Mouse (Mus musculus): ENCODE results near the gene Grm2. TPM values are rescaled to one million over a fixed set of nuclear protein-coding genes. Genes with fewer than 3 reads are reported as not detected.
"Not testable (repeated sequence)": the region's sequence is repeated elsewhere in the genome, so short reads cannot be mapped to it uniquely, and the experiment has no call there.

Gene Grm2
- polyA plus RNA-seq, 1 experiment, result not detected

- TF ChIP-seq POLR2A (IDR thresholded peaks at IDR 0.05; ENCODE audit: borderline replicate concordance, control insufficient read depth, low read depth, low read length), result no peak
- peak; percentile 82 for TF ChIP-seq CTCF (IDR thresholded peaks at IDR 0.05; ENCODE audit: control insufficient read depth, insufficient read depth, low read length)
- no peak overlapping the region for H3K27ac ChIP-seq (ENCODE audit: control insufficient read depth, insufficient read depth, low read depth, low read length, poor library complexity)
- WGBS, result 25% methylated on average over 7 of the region's 7 CpGs
- no peaks in the 10 kb centered on the region; the same call in 1 of the 2 replicates for H3K4me1 ChIP-seq (ENCODE audit: control insufficient read depth, insufficient read depth, low read length)
- H3K4me3 ChIP-seq (replicated peaks; ENCODE audit: control insufficient read depth, low read depth, low read length), result no peak overlapping the region
Observed at GRCm38 (mm10) chr9:106643128-106643527, 12.8 kb downstream of the Grm2 start.

GRCm38 (mm10) chr9:106641346-106641745 lies 14.5 kb downstream of the Grm2 start:
- Histone ChIP-seq H3K4me3 (replicated peaks; ENCODE audit: control insufficient read depth, low read depth, low read length) (no peak overlapping the region), H3K27ac (ENCODE audit: control insufficient read depth, insufficient read depth, low read depth, low read length, poor library complexity) (no peak overlapping the region), H3K4me1 (ENCODE audit: control insufficient read depth, insufficient read depth, low read length) (no peaks in the 10 kb centered on the region; the same call in 1 of the 2 replicates)
- WGBS, result 43% methylated on average over 5 of the region's 5 CpGs
- TF ChIP-seq POLR2A (IDR thresholded peaks at IDR 0.05; ENCODE audit: borderline replicate concordance, control insufficient read depth, low read depth, low read length) (no peak), CTCF (IDR thresholded peaks at IDR 0.05; ENCODE audit: control insufficient read depth, insufficient read depth, low read length) (no peak)

GRCm38 (mm10) chr9:106638154-106638553 lies 17.7 kb downstream of the Grm2 start:
- TF ChIP-seq CTCF (IDR thresholded peaks at IDR 0.05; ENCODE audit: control insufficient read depth, insufficient read depth, low read length) (no peak), POLR2A (IDR thresholded peaks at IDR 0.05; ENCODE audit: borderline replicate concordance, control insufficient read depth, low read depth, low read length) (no peak)
- 82% methylated on average over 8 of the region's 8 CpGs for WGBS
- H3K4me1 ChIP-seq (ENCODE audit: control insufficient read depth, insufficient read depth, low read length), result no peaks in the 10 kb centered on the region
- no peak overlapping the region for H3K4me3 ChIP-seq (replicated peaks; ENCODE audit: control insufficient read depth, low read depth, low read length)
- H3K27ac ChIP-seq (ENCODE audit: control insufficient read depth, insufficient read depth, low read depth, low read length, poor library complexity), result no peak overlapping the region

- H3K27ac ChIP-seq (ENCODE audit: control insufficient read depth, insufficient read depth, low read depth, low read length, poor library complexity), result no peak overlapping the region
- 66% methylated on average over 5 of the region's 5 CpGs for WGBS
- H3K4me1 ChIP-seq (ENCODE audit: control insufficient read depth, insufficient read depth, low read length), result no peaks in the 10 kb centered on the region
- no peak overlapping the region for H3K4me3 ChIP-seq (replicated peaks; ENCODE audit: control insufficient read depth, low read depth, low read length)
- no peak for TF ChIP-seq POLR2A (IDR thresholded peaks at IDR 0.05; ENCODE audit: borderline replicate concordance, control insufficient read depth, low read depth, low read length)
- no peak for TF ChIP-seq CTCF (IDR thresholded peaks at IDR 0.05; ENCODE audit: control insufficient read depth, insufficient read depth, low read length)
Observed at GRCm38 (mm10) chr9:106632185-106632584, 23.7 kb downstream of the Grm2 start.

- 45% methylated on average over 8 of the region's 8 CpGs for WGBS
- H3K4me1 ChIP-seq (ENCODE audit: control insufficient read depth, insufficient read depth, low read length); H3K27ac ChIP-seq (ENCODE audit: control insufficient read depth, insufficient read depth, low read depth, low read length, poor library complexity): not testable (repeated sequence)
Observed at GRCm38 (mm10) chr9:106627796-106628195, 28.1 kb downstream of the Grm2 start.

GRCm38 (mm10) chr9:106626282-106626681 lies 29.6 kb downstream of the Grm2 start, which contains the start of gene Iqcf6:
Gene Iqcf6, plus strand, starts transcription at chr9:106626582.
- no peak for TF ChIP-seq CTCF (IDR thresholded peaks at IDR 0.05; ENCODE audit: control insufficient read depth, insufficient read depth, low read length)
- no peak for TF ChIP-seq POLR2A (IDR thresholded peaks at IDR 0.05; ENCODE audit: borderline replicate concordance, control insufficient read depth, low read depth, low read length)
- Histone ChIP-seq H3K4me1 (ENCODE audit: control insufficient read depth, insufficient read depth, low read length) (no peaks in the 10 kb centered on the region), H3K27ac (ENCODE audit: control insufficient read depth, insufficient read depth, low read depth, low read length, poor library complexity) (no peak within 1 kb of the TSS), H3K4me3 (replicated peaks; ENCODE audit: control insufficient read depth, low read depth, low read length) (no peak within 1 kb of the TSS)
- WGBS, result 71% methylated on average over 2 of the region's 2 CpGs

More at GRCm38 (mm10) chr9:106627796-106628195, 28.1 kb downstream of the Grm2 start:
- not testable (repeated sequence) for H3K4me3 ChIP-seq (replicated peaks; ENCODE audit: control insufficient read depth, low read depth, low read length)

GRCm38 (mm10) chr9:106617496-106617895 lies 38.4 kb downstream of the Grm2 start:
- H3K4me3 ChIP-seq (replicated peaks; ENCODE audit: control insufficient read depth, low read depth, low read length), result no peak overlapping the region
- WGBS, result 82% methylated on average over 3 of the region's 3 CpGs
- TF ChIP-seq POLR2A (IDR thresholded peaks at IDR 0.05; ENCODE audit: borderline replicate concordance, control insufficient read depth, low read depth, low read length) (no peak), CTCF (IDR thresholded peaks at IDR 0.05; ENCODE audit: control insufficient read depth, insufficient read depth, low read length) (no peak)
- H3K4me1 ChIP-seq (ENCODE audit: control insufficient read depth, insufficient read depth, low read length), result no peaks in the 10 kb centered on the region; the same call in 1 of the 2 replicates
- no peak overlapping the region for H3K27ac ChIP-seq (ENCODE audit: control insufficient read depth, insufficient read depth, low read depth, low read length, poor library complexity)

GRCm38 (mm10) chr9:106616306-106616705 lies 39.6 kb downstream of the Grm2 start:
- Histone ChIP-seq H3K4me3 (replicated peaks; ENCODE audit: control insufficient read depth, low read depth, low read length) (no peak overlapping the region), H3K27ac (ENCODE audit: control insufficient read depth, insufficient read depth, low read depth, low read length, poor library complexity) (no peak overlapping the region), H3K4me1 (ENCODE audit: control insufficient read depth, insufficient read depth, low read length) (no peaks in the 10 kb centered on the region; the same call in 1 of the 2 replicates)
- WGBS, result 75% methylated on average over 9 of the region's 9 CpGs
- TF ChIP-seq CTCF (IDR thresholded peaks at IDR 0.05; ENCODE audit: control insufficient read depth, insufficient read depth, low read length), result no peak
- no peak for TF ChIP-seq POLR2A (IDR thresholded peaks at IDR 0.05; ENCODE audit: borderline replicate concordance, control insufficient read depth, low read depth, low read length)

- WGBS, result 53% methylated on average over 3 of the region's 3 CpGs
- no peak overlapping the region for H3K4me3 ChIP-seq (replicated peaks; ENCODE audit: control insufficient read depth, low read depth, low read length)
- no peak overlapping the region for H3K27ac ChIP-seq (ENCODE audit: control insufficient read depth, insufficient read depth, low read depth, low read length, poor library complexity)
- H3K4me1 ChIP-seq (ENCODE audit: control insufficient read depth, insufficient read depth, low read length), result no peaks in the 10 kb centered on the region; the same call in 1 of the 2 replicates
- TF ChIP-seq CTCF (IDR thresholded peaks at IDR 0.05; ENCODE audit: control insufficient read depth, insufficient read depth, low read length) (no peak), POLR2A (IDR thresholded peaks at IDR 0.05; ENCODE audit: borderline replicate concordance, control insufficient read depth, low read depth, low read length) (no peak)
Observed at GRCm38 (mm10) chr9:106614616-106615015, 41.3 kb downstream of the Grm2 start.

Data from bone marrow, adult 2 months (tissue).